Mouse (Mus musculus) stomach, postnatal 0 days (tissue): ENCODE results near the gene Ccdc34. TPM values are rescaled to one million over a fixed set of nuclear protein-coding genes. Genes with fewer than 3 reads are reported as not detected.

Source experiments
- ATAC-seq: fragments of 200-750 bp; cut with Nextera tagmentation; 2 replicates; pipeline ENCODE4 v1.8.0; 2017; ENCODE audit not compliant: low FRiP score, low TSS enrichment
- DNase-seq: peaks from one replicate; pipeline ENCODE4 v3.0.0-alpha.2; 2016; ENCODE audit warnings: low spot score
- H3K27ac ChIP-seq: fragments of 300-500 bp; sonication (generic); replicated peaks from 2 replicates; pipeline ENCODE4 v1.5.1; 2014; ENCODE audit warnings: mild to moderate bottlenecking, control low read depth
- H3K27me3 ChIP-seq: fragments of 300-500 bp; sonication (generic); 2 replicates; pipeline ENCODE4 v1.6.1; 2014; ENCODE audit warnings: low read length; ENCODE audit not compliant: control insufficient read depth, insufficient read depth
- H3K36me3 ChIP-seq: fragments of 300-500 bp; sonication (generic); 2 replicates; pipeline ENCODE4 v1.6.1; 2014; ENCODE audit warnings: low read length, mixed read lengths; ENCODE audit not compliant: control insufficient read depth, insufficient read depth
- H3K4me1 ChIP-seq: fragments of 300-500 bp; sonication (generic); replicated peaks from 2 replicates; pipeline ENCODE4 v1.6.1; 2014; ENCODE audit warnings: antibody characterized with exemption; ENCODE audit not compliant: control insufficient read depth, insufficient read depth
- H3K4me2 ChIP-seq: fragments of 300-500 bp; sonication (generic); replicated peaks from 2 replicates; pipeline ENCODE4 v1.6.1; 2014; ENCODE audit warnings: low read depth, mild to moderate bottlenecking, control low read depth, moderate library complexity
- H3K4me3 ChIP-seq: fragments of 300-500 bp; sonication (generic); 2 replicates; pipeline ENCODE4 v1.5.1; 2014; ENCODE audit warnings: low read depth, low read length, control low read depth
- H3K9ac ChIP-seq: fragments of 300-500 bp; sonication (generic); 2 replicates; pipeline ENCODE4 v1.6.1; 2014; ENCODE audit warnings: mild to moderate bottlenecking, low read length, control low read depth, mixed read lengths
- H3K9me3 ChIP-seq: fragments of 300-500 bp; sonication (generic); 2 replicates; pipeline ENCODE4 v1.6.1; 2016; ENCODE audit warnings: low read length; ENCODE audit not compliant: control insufficient read depth
- CTCF ChIP-seq: IDR thresholded peaks from 2 replicates; pipeline ENCODE4 v1.5.1; 2016; ENCODE audit warnings: antibody characterized with exemption, low read depth, mild to moderate bottlenecking, moderate library complexity
- EP300 ChIP-seq: optimal IDR thresholded peaks from 2 replicates; pipeline ENCODE3; 2016; ENCODE audit warnings: antibody characterized with exemption
- WGBS: fragments of 180-500 bp; shearing (Covaris S2); extraction: QIAGEN DNeasy Blood & Tissue Kit; methylation state at CpG from one replicate; pipeline ENCODE4 v1.1.7; 2014; 5-methylcytosine and 5-hydroxymethylcytosine counted together
- polyA plus RNA-seq: library from polyadenylated mRNA; unstranded; fragments of >200 nt; fragmentation: Nextera tagmentation; extraction: Ambion mirVana; gene quantifications from 2 replicates; pipeline ENCODE4 v1.2.1, GENCODE M21; 2015

The Ccdc34 gene
- polyA plus RNA-seq, 1 experiment from 2014 or later, result 18.7 TPM

GRCm38 (mm10) chr2:110085701-110086143 lies 68.1 kb downstream of the Ccdc34 start:
- TF ChIP-seq CTCF, result no peak
- TF ChIP-seq EP300, result no peak
- ATAC-seq, result no peak; the same call in 1 of the 2 replicates

DNA sequence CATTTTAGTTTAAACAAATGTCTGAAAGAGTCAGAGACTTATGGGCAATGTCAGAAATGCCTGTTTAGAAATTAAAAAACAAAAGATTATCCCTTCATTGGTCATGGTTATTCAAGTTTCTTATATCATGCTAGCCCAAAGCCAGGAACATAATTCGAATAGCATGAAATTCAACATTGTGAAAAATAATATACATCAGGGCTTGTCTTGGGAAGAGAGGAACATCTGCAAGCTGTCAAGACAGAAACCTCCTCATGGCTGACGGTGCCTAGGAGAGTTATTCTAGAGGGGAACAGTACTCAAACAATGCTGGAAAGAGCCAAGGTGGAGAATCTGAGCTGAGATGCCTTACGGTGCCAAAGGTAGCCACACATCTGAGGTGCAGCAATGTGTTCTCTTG lies 96.5 kb downstream of the Ccdc34 start:
- H3K4me3 ChIP-seq, result no peak overlapping the region
- WGBS, result 45% methylated on average over 3 of the region's 3 CpGs
- H3K9ac ChIP-seq, result no peak overlapping the region
- no peak overlapping the region for H3K4me2 ChIP-seq
- H3K36me3 ChIP-seq, result no peaks in the 10 kb centered on the region
- no peak overlapping the region for H3K27ac ChIP-seq
- H3K9me3 ChIP-seq, result no peaks in the 10 kb centered on the region
- H3K27me3 ChIP-seq, result no peaks in the 10 kb centered on the region
- DNase-seq (no peak), ATAC-seq (no peak)
- TF ChIP-seq EP300 (no peak), CTCF (no peak)
- H3K4me1 ChIP-seq, result no peaks in the 10 kb centered on the region

More at GRCm38 (mm10) chr2:110085701-110086143, 68.1 kb downstream of the Ccdc34 start:
- Histone ChIP-seq H3K4me2 (no peak overlapping the region), H3K4me1 (no peaks in the 10 kb centered on the region), H3K4me3 (no peak overlapping the region), H3K36me3 (no peaks in the 10 kb centered on the region), H3K9ac (no peak overlapping the region), H3K9me3 (no peaks in the 10 kb centered on the region), H3K27ac (no peak overlapping the region), H3K27me3 (no peaks in the 10 kb centered on the region)
- no peak for DNase-seq
- 56% methylated on average over 3 of the region's 3 CpGs for WGBS

- no peak overlapping the region for H3K9ac ChIP-seq
- 85% methylated on average over 2 of the region's 2 CpGs for WGBS
These were observed 111.8 kb downstream of the Ccdc34 start for GRCm38 (mm10) chr2:110129396-110129795.

DNA sequence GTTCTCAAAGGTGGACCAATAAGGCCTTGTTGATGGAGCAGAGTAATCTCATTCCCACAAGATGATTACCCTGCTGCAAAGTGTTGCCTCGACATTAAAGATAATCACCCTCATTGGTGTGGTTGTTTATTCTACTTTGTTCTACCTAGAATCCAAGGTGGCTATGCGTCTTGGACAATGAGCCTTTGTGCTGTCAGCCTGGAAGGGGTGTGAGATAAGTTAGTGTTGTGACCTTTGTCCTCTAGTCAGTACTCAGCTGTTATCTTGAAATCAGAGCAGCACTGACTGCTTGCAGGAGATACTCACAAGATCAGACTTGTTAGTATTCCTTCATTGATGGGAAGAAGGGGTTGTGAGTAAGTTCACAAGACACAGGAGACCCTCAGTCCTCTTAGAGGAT lies 114.0 kb downstream of the Ccdc34 start:
- no peak overlapping the region for H3K4me3 ChIP-seq
- WGBS, result 30% methylated on average over 2 of the region's 2 CpGs
- H3K4me2 ChIP-seq, result no peak overlapping the region
- no peaks in the 10 kb centered on the region for H3K9me3 ChIP-seq
- H3K27me3 ChIP-seq, result no peaks in the 10 kb centered on the region
- H3K4me1 ChIP-seq, result no peaks in the 10 kb centered on the region
- no peak for TF ChIP-seq EP300
- no peak for TF ChIP-seq CTCF
- no peak overlapping the region for H3K9ac ChIP-seq
- H3K27ac ChIP-seq, result no peak overlapping the region
- DNase-seq (no peak), ATAC-seq (no peak)
- no peaks in the 10 kb centered on the region for H3K36me3 ChIP-seq

More at GRCm38 (mm10) chr2:110129396-110129795, 111.8 kb downstream of the Ccdc34 start:
- H3K4me3 ChIP-seq, result no peak overlapping the region
- H3K27ac ChIP-seq, result no peak overlapping the region
- H3K4me2 ChIP-seq, result no peak overlapping the region
- TF ChIP-seq CTCF, result no peak
- no peak for TF ChIP-seq EP300
- H3K36me3 ChIP-seq, result no peaks in the 10 kb centered on the region
- no peak for DNase-seq
- H3K27me3 ChIP-seq, result no peaks in the 10 kb centered on the region
- H3K4me1 ChIP-seq, result no peaks in the 10 kb centered on the region
- ATAC-seq, result no peak
- no peaks in the 10 kb centered on the region for H3K9me3 ChIP-seq

DNA sequence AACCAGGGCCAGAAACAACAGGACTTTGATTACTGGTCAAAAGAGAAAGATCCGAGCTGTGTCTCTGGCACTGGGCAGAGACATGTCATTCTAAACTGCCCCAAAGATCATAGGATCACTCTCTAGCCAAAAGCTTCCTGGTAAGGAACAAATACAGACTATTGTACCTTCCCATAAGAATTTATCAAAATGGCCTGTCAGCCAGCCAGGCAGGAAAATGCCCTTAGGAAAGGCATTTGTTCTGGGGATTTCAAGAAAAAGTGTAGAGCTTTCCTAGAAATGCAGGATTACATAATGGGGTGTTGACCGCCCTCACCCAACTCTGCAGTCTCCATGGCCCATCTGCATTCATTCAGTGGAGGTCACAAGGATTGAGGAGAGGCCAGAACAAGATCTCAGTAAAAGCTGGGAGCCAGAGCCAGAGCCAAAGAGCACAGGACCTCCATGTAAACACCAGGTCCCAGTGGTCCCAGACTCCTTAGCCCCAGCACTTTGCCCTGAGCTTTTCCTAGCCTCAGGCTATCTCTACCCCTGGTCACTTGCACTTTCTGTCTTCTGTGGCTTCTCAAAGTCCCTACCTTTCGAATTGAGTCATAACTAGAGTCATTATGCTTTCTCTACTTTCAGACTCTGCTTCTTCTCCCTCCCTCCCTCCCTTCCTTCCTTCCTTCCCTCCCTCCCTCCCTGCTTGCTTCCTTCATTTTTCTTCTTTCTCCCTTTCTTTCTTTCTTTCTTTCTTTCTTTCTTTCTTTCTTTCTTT lies 115.9 kb downstream of the Ccdc34 start:
- Histone ChIP-seq H3K36me3 (no peaks in the 10 kb centered on the region), H3K27me3 (no peaks in the 10 kb centered on the region), H3K9ac (no peak overlapping the region), H3K27ac (no peak overlapping the region), H3K9me3 (no peaks in the 10 kb centered on the region), H3K4me1 (no peaks in the 10 kb centered on the region), H3K4me2 (no peak overlapping the region), H3K4me3 (no peak overlapping the region)
- DNase-seq (no peak), ATAC-seq (peak; percentile 38; the same call in 1 of the 2 replicates)
- TF ChIP-seq CTCF (no peak), EP300 (no peak)
- WGBS, result 70% methylated on average over 3 of the region's 3 CpGs

- Histone ChIP-seq H3K27me3 (no peaks in the 10 kb centered on the region), H3K9me3 (no peaks in the 10 kb centered on the region), H3K4me2 (no peak overlapping the region), H3K4me3 (no peak overlapping the region), H3K27ac (no peak overlapping the region), H3K9ac (no peak overlapping the region), H3K4me1 (no peaks in the 10 kb centered on the region), H3K36me3 (no peaks in the 10 kb centered on the region)
- DNase-seq, result no peak
- no peak for ATAC-seq
- 63% methylated on average over 2 of the region's 2 CpGs for WGBS
- TF ChIP-seq EP300 (no peak), CTCF (no peak)
These were observed 117.4 kb downstream of the Ccdc34 start for GRCm38 (mm10) chr2:110134765-110135594.
